Mouse (Mus musculus) right cerebral cortex, postnatal 14 days (tissue): ENCODE results near the gene Gsk3b.

Source experiments
- DNase-seq: peaks from one replicate; pipeline ENCODE4 v3.0.0; 2022

The Gsk3b gene

GRCm38 (mm10) chr16:38286541-38286940 is 197.7 kb downstream of the Gsk3b start:
- DNase-seq = no peak

- no peak for DNase-seq
These were observed 198.6 kb downstream of the Gsk3b start for GRCm38 (mm10) chr16:38287357-38287756.

DNA sequence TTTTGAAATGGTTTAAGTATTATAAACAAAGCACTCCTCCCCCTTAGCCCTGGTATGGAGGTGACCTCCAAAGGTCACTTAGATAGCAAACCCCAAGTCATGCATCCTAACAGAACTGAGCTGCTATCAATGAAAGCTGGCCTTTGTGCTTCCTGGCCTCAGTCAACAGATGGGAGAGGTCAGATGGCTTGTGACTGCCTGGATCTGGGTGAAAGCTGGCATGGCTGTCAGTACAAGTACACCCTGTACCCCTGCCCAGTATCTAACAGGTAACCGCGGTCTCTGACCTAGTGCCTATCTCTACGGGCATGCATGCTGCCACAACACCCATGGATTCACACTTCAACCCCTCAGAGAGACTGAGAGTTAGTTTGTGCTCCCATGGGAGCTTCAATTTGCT is 199.0 kb downstream of the Gsk3b start:
- DNase-seq = no peak

DNA sequence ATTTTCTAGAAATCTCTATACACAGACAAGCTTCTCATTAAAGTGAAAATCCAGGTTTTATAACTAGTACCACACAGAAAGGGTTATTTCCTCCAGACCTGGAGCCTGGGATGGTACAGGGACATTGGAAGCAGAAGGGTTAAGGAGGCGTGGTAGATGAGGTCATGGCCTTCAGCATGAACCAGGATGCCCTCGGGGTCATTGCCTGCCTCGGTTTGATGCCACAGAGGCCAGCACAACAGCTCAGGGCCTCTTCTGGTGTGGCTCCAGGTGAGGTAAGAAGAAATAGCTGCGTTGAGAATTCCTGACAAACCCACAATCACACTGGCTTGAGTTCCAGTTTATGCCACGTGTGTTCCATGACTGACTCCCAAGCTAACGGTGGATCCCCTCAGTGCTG is 200.1 kb downstream of the Gsk3b start:
- DNase-seq = no peak

GRCm38 (mm10) chr16:38290151-38290550 is 201.3 kb downstream of the Gsk3b start:
- no peak for DNase-seq

- no peak for DNase-seq
These were observed 206.0 kb downstream of the Gsk3b start, which contains the start of gene Nr1i2 for GRCm38 (mm10) chr16:38294685-38295348. Nr1i2 (minus strand) TSS chr16:38294824.

DNA sequence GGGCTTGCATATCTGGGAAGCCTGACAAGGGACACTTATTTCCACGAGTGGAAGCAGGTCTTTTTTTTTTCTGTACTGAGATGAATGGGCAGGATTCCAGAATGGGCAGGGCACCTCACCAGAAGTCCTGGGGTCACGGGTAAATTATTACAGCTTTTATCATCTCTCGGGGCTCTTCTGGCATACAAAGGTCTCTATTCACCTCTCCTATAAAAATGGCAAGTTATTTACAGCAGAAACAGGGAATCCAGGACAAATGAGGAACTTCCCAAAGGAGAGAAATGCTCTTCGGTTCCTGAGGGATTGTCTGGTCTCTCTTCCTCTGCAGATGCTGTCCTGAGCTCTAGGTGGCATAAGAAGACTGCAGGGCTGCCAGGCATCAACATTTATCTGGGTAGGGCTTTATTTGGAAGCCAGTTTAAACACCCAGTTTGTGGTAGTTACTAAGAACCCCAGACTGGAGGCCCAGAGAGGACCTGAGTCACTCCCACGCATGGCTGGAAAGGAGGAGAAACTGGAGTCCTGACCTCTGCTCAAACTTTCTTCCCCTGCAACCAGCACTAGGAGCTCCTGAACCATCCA is 206.6 kb downstream of the Gsk3b start:
- DNase-seq = no peak
